Mouse (Mus musculus): ENCODE measurements at regions not wholly inside any gene's neighbourhood (a gene's known extent, or its start where the extent isn't known, plus 50 kb on each side); places are given as distances from the start of the nearest gene placed in this dataset.

GRCm38 (mm10) chr14:62196776-62197175 lies 95.6 kb upstream of the Rnaseh2b start:
- Histone ChIP-seq H3K27ac (replicated peaks; ENCODE audit: low read depth, low read length) (no peak overlapping the region), H3K9me3 (ENCODE audit: control insufficient read depth, low read length) (no peaks in the 10 kb centered on the region), H3K27me3 (replicated peaks; ENCODE audit: control insufficient read depth, insufficient read depth, low read length) (no peaks in the 10 kb centered on the region), H3K4me1 (ENCODE audit: control insufficient read depth, insufficient read depth, low read length) (peaks cover 18% of the 10 kb centered on the region; the same call in 1 of the 2 replicates), H3K36me3 (ENCODE audit: control insufficient read depth, insufficient read depth, low read length) (no peaks in the 10 kb centered on the region), H3K9ac (ENCODE audit: low read depth, low read length) (no peak overlapping the region), H3K4me2 (ENCODE audit: low read depth, low read length) (no peak overlapping the region), H3K4me3 (ENCODE audit: low read depth, low read length) (no peak overlapping the region)
- DNase-seq (ENCODE audit: low spot score) (no peak), ATAC-seq (ENCODE audit: low read depth) (no peak)
- WGBS, result 67% methylated on average over 4 of the region's 4 CpGs

DNA sequence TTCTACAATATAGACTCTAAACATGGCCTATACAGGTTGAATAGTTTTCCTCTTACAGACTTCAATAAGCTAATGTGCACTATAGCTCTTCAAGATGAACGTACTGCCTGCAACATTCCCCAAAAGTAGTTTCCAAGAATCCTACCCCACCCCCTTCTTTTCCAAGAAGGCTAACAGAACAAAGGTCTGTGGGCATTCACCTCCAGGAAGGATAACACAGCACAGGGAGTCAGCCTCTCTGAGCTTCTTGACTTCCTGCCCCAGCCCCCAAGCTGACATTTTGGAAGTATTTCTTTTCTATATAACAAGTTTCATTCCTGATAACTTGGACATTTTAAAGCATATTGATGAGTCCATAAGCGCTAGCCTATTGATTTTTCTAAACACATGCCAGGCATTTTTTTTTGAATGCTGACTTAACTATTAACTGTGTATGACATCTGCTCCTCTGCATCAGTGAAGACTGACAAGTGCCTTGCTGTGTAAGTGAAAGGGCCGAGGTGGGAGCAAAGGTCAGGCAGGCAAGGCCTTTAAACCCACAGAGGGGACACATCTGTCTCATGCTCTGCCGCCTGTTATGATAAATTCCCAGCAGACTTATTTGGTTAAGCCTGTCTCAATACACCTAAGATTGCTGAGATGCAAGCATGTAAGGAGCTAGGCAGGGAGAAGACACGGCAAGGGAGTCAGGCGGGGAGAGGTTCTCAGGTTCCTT lies 93.8 kb upstream of the Rnaseh2b start:
- no peak overlapping the region for H3K4me3 ChIP-seq (ENCODE audit: low read depth, low read length)
- no peaks in the 10 kb centered on the region for H3K36me3 ChIP-seq (ENCODE audit: control insufficient read depth, insufficient read depth, low read length)
- H3K4me2 ChIP-seq (ENCODE audit: low read depth, low read length), result no peak overlapping the region
- H3K4me1 ChIP-seq (ENCODE audit: control insufficient read depth, insufficient read depth, low read length), result 0 out of 2 replicates have a peak, but pooled peaks cover 11% of the 10 kb centered on the region
- H3K9ac ChIP-seq (ENCODE audit: low read depth, low read length), result no peak overlapping the region
- no peak overlapping the region for H3K27ac ChIP-seq (replicated peaks; ENCODE audit: low read depth, low read length)
- H3K9me3 ChIP-seq (ENCODE audit: control insufficient read depth, low read length), result no peaks in the 10 kb centered on the region
- no peak for DNase-seq (ENCODE audit: low spot score)
- 44% methylated on average over 6 of the region's 6 CpGs for WGBS
- ATAC-seq (ENCODE audit: low read depth), result no peak
- H3K27me3 ChIP-seq (replicated peaks; ENCODE audit: control insufficient read depth, insufficient read depth, low read length), result no peaks in the 10 kb centered on the region

- Histone ChIP-seq H3K4me2 (ENCODE audit: low read depth, low read length) (no peak overlapping the region), H3K4me3 (ENCODE audit: low read depth, low read length) (no peak overlapping the region), H3K36me3 (ENCODE audit: control insufficient read depth, insufficient read depth, low read length) (no peaks in the 10 kb centered on the region), H3K27me3 (replicated peaks; ENCODE audit: control insufficient read depth, insufficient read depth, low read length) (no peaks in the 10 kb centered on the region), H3K27ac (replicated peaks; ENCODE audit: low read depth, low read length) (no peak overlapping the region), H3K4me1 (ENCODE audit: control insufficient read depth, insufficient read depth, low read length) (no peaks in the 10 kb centered on the region), H3K9ac (ENCODE audit: low read depth, low read length) (no peak overlapping the region), H3K9me3 (ENCODE audit: control insufficient read depth, low read length) (no peaks in the 10 kb centered on the region)
- WGBS, result 47% methylated on average over 1 of the region's 1 CpGs
- no peak for DNase-seq (ENCODE audit: low spot score)
- ATAC-seq (ENCODE audit: low read depth), result no peak
These were observed 77.3 kb upstream of the Rnaseh2b start for GRCm38 (mm10) chr14:62215071-62215470.

GRCm38 (mm10) chr14:62216995-62217394 lies 75.4 kb upstream of the Rnaseh2b start:
- no peak for ATAC-seq (ENCODE audit: low read depth)
- 85% methylated on average over 1 of the region's 1 CpGs for WGBS
- Histone ChIP-seq H3K4me3 (ENCODE audit: low read depth, low read length) (no peak overlapping the region), H3K27me3 (replicated peaks; ENCODE audit: control insufficient read depth, insufficient read depth, low read length) (no peaks in the 10 kb centered on the region), H3K4me2 (ENCODE audit: low read depth, low read length) (no peak overlapping the region), H3K9me3 (ENCODE audit: control insufficient read depth, low read length) (no peaks in the 10 kb centered on the region), H3K4me1 (ENCODE audit: control insufficient read depth, insufficient read depth, low read length) (no peaks in the 10 kb centered on the region), H3K36me3 (ENCODE audit: control insufficient read depth, insufficient read depth, low read length) (no peaks in the 10 kb centered on the region), H3K9ac (ENCODE audit: low read depth, low read length) (no peak overlapping the region), H3K27ac (replicated peaks; ENCODE audit: low read depth, low read length) (no peak overlapping the region)
- no peak for DNase-seq (ENCODE audit: low spot score)

- no peak overlapping the region for H3K4me2 ChIP-seq (ENCODE audit: low read depth, low read length)
- 75% methylated on average over 2 of the region's 2 CpGs for WGBS
- ATAC-seq (ENCODE audit: low read depth) (no peak), DNase-seq (ENCODE audit: low spot score) (no peak)
- no peak overlapping the region for H3K9ac ChIP-seq (ENCODE audit: low read depth, low read length)
- H3K4me1 ChIP-seq (ENCODE audit: control insufficient read depth, insufficient read depth, low read length), result no peaks in the 10 kb centered on the region
- H3K27ac ChIP-seq (replicated peaks; ENCODE audit: low read depth, low read length), result no peak overlapping the region
- H3K27me3 ChIP-seq (replicated peaks; ENCODE audit: control insufficient read depth, insufficient read depth, low read length), result no peaks in the 10 kb centered on the region
- H3K9me3 ChIP-seq (ENCODE audit: control insufficient read depth, low read length), result no peaks in the 10 kb centered on the region
- H3K36me3 ChIP-seq (ENCODE audit: control insufficient read depth, insufficient read depth, low read length), result no peaks in the 10 kb centered on the region
- no peak overlapping the region for H3K4me3 ChIP-seq (ENCODE audit: low read depth, low read length)
These were observed 74.4 kb upstream of the Rnaseh2b start for GRCm38 (mm10) chr14:62217971-62218370.

GRCm38 (mm10) chr14:62218716-62219115 lies 73.7 kb upstream of the Rnaseh2b start:
- no peak overlapping the region for H3K9ac ChIP-seq (ENCODE audit: low read depth, low read length)
- ATAC-seq (ENCODE audit: low read depth), result no peak
- no peak overlapping the region for H3K27ac ChIP-seq (replicated peaks; ENCODE audit: low read depth, low read length)
- no peak for DNase-seq (ENCODE audit: low spot score)
- no peaks in the 10 kb centered on the region for H3K27me3 ChIP-seq (replicated peaks; ENCODE audit: control insufficient read depth, insufficient read depth, low read length)
- no peaks in the 10 kb centered on the region for H3K4me1 ChIP-seq (ENCODE audit: control insufficient read depth, insufficient read depth, low read length)
- WGBS, result 56% methylated on average over 2 of the region's 2 CpGs
- H3K9me3 ChIP-seq (ENCODE audit: control insufficient read depth, low read length), result no peaks in the 10 kb centered on the region
- H3K36me3 ChIP-seq (ENCODE audit: control insufficient read depth, insufficient read depth, low read length), result no peaks in the 10 kb centered on the region
- H3K4me2 ChIP-seq (ENCODE audit: low read depth, low read length), result no peak overlapping the region
- H3K4me3 ChIP-seq (ENCODE audit: low read depth, low read length), result no peak overlapping the region

DNA sequence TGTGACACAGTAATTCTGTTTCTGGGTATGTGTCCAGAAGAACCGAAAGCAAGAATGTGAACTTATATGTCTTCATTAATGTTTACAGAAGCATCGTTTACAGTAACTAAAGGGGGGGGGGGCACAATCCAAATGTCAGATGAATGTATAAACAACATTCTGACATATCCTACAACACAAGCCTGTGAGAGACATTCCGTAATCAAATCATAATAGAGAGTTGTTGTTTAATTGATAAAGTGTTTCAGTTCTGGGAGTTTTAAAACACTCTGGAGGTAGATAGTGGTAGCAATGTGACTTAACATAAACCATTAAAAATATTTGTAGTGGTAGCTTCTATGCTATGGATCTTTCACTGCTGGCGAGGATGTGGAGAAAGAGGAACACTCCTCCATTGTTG lies 71.6 kb upstream of the Rnaseh2b start:
- ATAC-seq (ENCODE audit: low read depth) (no peak), DNase-seq (ENCODE audit: low spot score) (no peak)
- whole genome bisulfite sequencing, result 91% methylated on average over 4 of the region's 4 CpGs
- no peak overlapping the region for H3K27ac ChIP-seq (replicated peaks; ENCODE audit: low read depth, low read length)
- H3K9me3 ChIP-seq (ENCODE audit: control insufficient read depth, low read length), result no peaks in the 10 kb centered on the region
- no peak overlapping the region for H3K4me3 ChIP-seq (ENCODE audit: low read depth, low read length)
- H3K27me3 ChIP-seq (replicated peaks; ENCODE audit: control insufficient read depth, insufficient read depth, low read length), result no peaks in the 10 kb centered on the region
- no peak overlapping the region for H3K9ac ChIP-seq (ENCODE audit: low read depth, low read length)
- H3K4me1 ChIP-seq (ENCODE audit: control insufficient read depth, insufficient read depth, low read length), result no peaks in the 10 kb centered on the region
- H3K4me2 ChIP-seq (ENCODE audit: low read depth, low read length), result no peak overlapping the region
- no peaks in the 10 kb centered on the region for H3K36me3 ChIP-seq (ENCODE audit: control insufficient read depth, insufficient read depth, low read length)

All from embryonic facial prominence, embryonic 14.5 days (tissue).